In the genomic region with DNA sequence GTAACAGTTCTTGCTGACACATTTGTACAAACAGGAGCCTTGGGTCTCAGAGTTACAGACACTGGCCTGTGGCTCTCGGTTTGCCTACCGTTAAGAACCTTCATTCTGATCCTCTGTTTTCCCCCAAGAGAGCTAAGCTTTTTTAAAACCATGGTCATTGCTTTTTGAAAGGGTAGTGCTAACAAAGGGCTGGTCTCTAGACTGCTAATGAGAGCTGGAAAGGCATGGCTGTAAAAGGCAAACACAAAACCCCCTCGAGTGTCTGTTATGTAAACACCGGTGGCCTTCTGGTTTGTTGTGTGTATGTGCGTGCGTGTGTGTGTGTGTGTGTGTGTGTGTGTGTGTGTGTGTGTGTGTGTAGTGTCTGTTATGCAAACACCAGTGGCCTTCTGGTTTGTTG, we compare ENCODE assay signal across 19 mouse cellular contexts. TPM values are rescaled to one million over a fixed set of nuclear protein-coding genes. Genes with fewer than 3 reads are reported as not detected.
"Had no signal": no experiment of that assay in that cellular context is flagged by ENCODE, and none has a peak within 500 bp of the region (broad histone marks: within the 10 kb centered on the region; RNA-seq: fewer than 3 reads in every experiment).

No protein-coding gene starts in this region.

- ATAC-seq: liver, postnatal 0 days; lung, postnatal 0 days had no signal

- H3K36me3 ChIP-seq: liver, embryonic 13.5 days; liver, embryonic 15.5 days; lung, embryonic 15.5 days; neural tube, embryonic 12.5 days; stomach, embryonic 15.5 days had no signal

- H3K4me1 ChIP-seq: liver, embryonic 13.5 days; liver, embryonic 15.5 days; lung, embryonic 15.5 days; megakaryocyte, embryonic 14.5 days; stomach, embryonic 15.5 days had no signal

- H3K9me3 ChIP-seq: liver, embryonic 13.5 days; liver, embryonic 15.5 days; lung, embryonic 15.5 days; megakaryocyte, embryonic 14.5 days; neural tube, embryonic 12.5 days; stomach, embryonic 15.5 days had no signal

- H3K9ac ChIP-seq: liver, embryonic 13.5 days; liver, embryonic 15.5 days; liver, postnatal 0 days; lung, embryonic 15.5 days; neural tube, embryonic 12.5 days; stomach, embryonic 15.5 days had no signal

- DNase-seq: liver, embryonic 13.5 days; liver, postnatal 0 days; lung, adult 2 months; lung, postnatal 14 days; lung, postnatal 36 days; right cerebral cortex, postnatal 14 days; thymus, adult 2 months; thymus, postnatal 25 days; thymus, postnatal 4 days had no signal

- H3K27me3 ChIP-seq: liver, embryonic 15.5 days; lung, embryonic 15.5 days; neural tube, embryonic 12.5 days; stomach, embryonic 15.5 days had no signal

- H3K27ac ChIP-seq: liver, embryonic 13.5 days; liver, embryonic 15.5 days; lung, embryonic 15.5 days; macrophage; neural tube, embryonic 12.5 days; stomach, embryonic 15.5 days; stomach, postnatal 0 days had no signal

- H3K4me3 ChIP-seq: liver, embryonic 13.5 days; liver, embryonic 15.5 days; lung, embryonic 15.5 days; megakaryocyte, embryonic 14.5 days; neural tube, embryonic 12.5 days; stomach, embryonic 15.5 days had no signal

- H3K4me2 ChIP-seq: liver, embryonic 11.5 days; liver, embryonic 13.5 days; liver, embryonic 15.5 days; lung, embryonic 15.5 days; neural tube, embryonic 12.5 days; stomach, embryonic 15.5 days had no signal

RNA-seq across cellular contexts. Expression of a gene that starts 17.0 kb away (rescaled TPM):
- polyA plus RNA-seq: liver, postnatal 0 days; spleen, adult 2 months had no signal
